Mouse (Mus musculus): ENCODE data around the gene Nxph4. TPM values are rescaled to one million over a fixed set of nuclear protein-coding genes. Genes with fewer than 3 reads are reported as not detected.

The Nxph4 gene
- polyA plus RNA-seq (2015; fragmentation: Nextera tagmentation; extraction: Ambion mirVana): 92.7 and 112 TPM in 2 replicates

GRCm38 (mm10) chr10:127534036-127534928 lies at the start of gene Nxph4:
TSS of gene Nxph4 (minus strand) at chr10:127534559.

GRCm38 (mm10) chr10:127522088-127522581 lies 12.2 kb downstream of the Nxph4 start, which contains the start of gene Shmt2:
TSS of gene Shmt2 (minus strand) at chr10:127522444.

GRCm38 (mm10) chr10:127514764-127515163 lies 19.6 kb downstream of the Nxph4 start, which contains the start of gene Ndufa4l2:
TSS of gene Ndufa4l2 (plus strand) at chr10:127514967.

GRCm38 (mm10) chr10:127500894-127501893 lies 33.2 kb downstream of the Nxph4 start, which contains the start of gene Stac3:
TSS of gene Stac3 (plus strand) at chr10:127501686.

Other genes with a start within 250 kb of the Nxph4 start
- 9.4 and 12.3 TPM in 2 replicates for gene Mbd6, start 245.5 kb downstream of the Nxph4 start, polyA plus RNA-seq (2015; fragmentation: Nextera tagmentation; extraction: Ambion mirVana)
- gene Mars, start 222.8 kb downstream of the Nxph4 start, polyA plus RNA-seq (2015; fragmentation: Nextera tagmentation; extraction: Ambion mirVana): 85.2 and 93.5 TPM in 2 replicates
- 1.5 and 1.7 TPM in 2 replicates for gene Arhgap9, start 212.6 kb downstream of the Nxph4 start, polyA plus RNA-seq (2015; fragmentation: Nextera tagmentation; extraction: Ambion mirVana)
- 1.3 and 1.8 TPM in 2 replicates for gene Gli1, start 192.6 kb downstream of the Nxph4 start, polyA plus RNA-seq (2015; fragmentation: Nextera tagmentation; extraction: Ambion mirVana)
- 0.04 and 0.05 TPM in 2 replicates for gene Inhbe, start 180.1 kb downstream of the Nxph4 start, polyA plus RNA-seq (2015; fragmentation: Nextera tagmentation; extraction: Ambion mirVana)
- gene Inhbc, start 164.1 kb downstream of the Nxph4 start, polyA plus RNA-seq (2015; fragmentation: Nextera tagmentation; extraction: Ambion mirVana): not detected in 2 replicates
- 40.8 and 50.2 TPM in 2 replicates for gene R3hdm2, start 154.2 kb downstream of the Nxph4 start, polyA plus RNA-seq (2015; fragmentation: Nextera tagmentation; extraction: Ambion mirVana)
- 0.76 and 1.5 TPM in 2 replicates for gene Stac3, start 32.9 kb downstream of the Nxph4 start, polyA plus RNA-seq (2015; fragmentation: Nextera tagmentation; extraction: Ambion mirVana)
- gene Ndufa4l2, start 19.6 kb downstream of the Nxph4 start, polyA plus RNA-seq (2015; fragmentation: Nextera tagmentation; extraction: Ambion mirVana): 13.7 and 15.6 TPM in 2 replicates
- 41.3 and 47.0 TPM in 2 replicates for gene Shmt2, start 12.1 kb downstream of the Nxph4 start, polyA plus RNA-seq (2015; fragmentation: Nextera tagmentation; extraction: Ambion mirVana)
- gene Lrp1, start 86.6 kb upstream of the Nxph4 start, polyA plus RNA-seq (2015; fragmentation: Nextera tagmentation; extraction: Ambion mirVana): 85.8 and 109 TPM in 2 replicates
- gene Stat6, start 108.4 kb upstream of the Nxph4 start, polyA plus RNA-seq (2015; fragmentation: Nextera tagmentation; extraction: Ambion mirVana): 4.7 and 4.8 TPM in 2 replicates
- gene Nemp1, start 132.3 kb upstream of the Nxph4 start, polyA plus RNA-seq (2015; fragmentation: Nextera tagmentation; extraction: Ambion mirVana): 2.5 and 3.2 TPM in 2 replicates
- gene Nab2, start 134.0 kb upstream of the Nxph4 start, polyA plus RNA-seq (2015; fragmentation: Nextera tagmentation; extraction: Ambion mirVana): 2.9 and 3.3 TPM in 2 replicates
- gene Myo1a, start 170.6 kb upstream of the Nxph4 start, polyA plus RNA-seq (2015; fragmentation: Nextera tagmentation; extraction: Ambion mirVana): 0.55 and 1.2 TPM in 2 replicates
- 7.0 and 8.1 TPM in 2 replicates for gene Tac2, start 189.9 kb upstream of the Nxph4 start, polyA plus RNA-seq (2015; fragmentation: Nextera tagmentation; extraction: Ambion mirVana)
- gene Zbtb39, start 205.0 kb upstream of the Nxph4 start, polyA plus RNA-seq (2015; fragmentation: Nextera tagmentation; extraction: Ambion mirVana): 2.1 and 2.7 TPM in 2 replicates
- gene Gpr182, start 217.2 kb upstream of the Nxph4 start, polyA plus RNA-seq (2015; fragmentation: Nextera tagmentation; extraction: Ambion mirVana): 1.4 and 2.3 TPM in 2 replicates
- gene Rdh1, start 225.2 kb upstream of the Nxph4 start, polyA plus RNA-seq (2015; fragmentation: Nextera tagmentation; extraction: Ambion mirVana): 0.05 TPM in 1 of 2 replicates, not detected in the other
- gene Rdh16f1, start 225.2 kb upstream of the Nxph4 start, polyA plus RNA-seq (2015; fragmentation: Nextera tagmentation; extraction: Ambion mirVana): not detected in 2 replicates
- 0.41 and 0.49 TPM in 2 replicates for gene Rdh9, start 241.8 kb upstream of the Nxph4 start, polyA plus RNA-seq (2015; fragmentation: Nextera tagmentation; extraction: Ambion mirVana)